Mouse (Mus musculus): ENCODE measurements around the gene Plekhs1.

Gene Plekhs1

GRCm38 (mm10) chr19:56461522-56462101, at the start of gene Plekhs1:
TSS of gene Plekhs1 (plus strand) at chr19:56461640.
- DNase-seq: peak; percentile 53 to 60

DNA sequence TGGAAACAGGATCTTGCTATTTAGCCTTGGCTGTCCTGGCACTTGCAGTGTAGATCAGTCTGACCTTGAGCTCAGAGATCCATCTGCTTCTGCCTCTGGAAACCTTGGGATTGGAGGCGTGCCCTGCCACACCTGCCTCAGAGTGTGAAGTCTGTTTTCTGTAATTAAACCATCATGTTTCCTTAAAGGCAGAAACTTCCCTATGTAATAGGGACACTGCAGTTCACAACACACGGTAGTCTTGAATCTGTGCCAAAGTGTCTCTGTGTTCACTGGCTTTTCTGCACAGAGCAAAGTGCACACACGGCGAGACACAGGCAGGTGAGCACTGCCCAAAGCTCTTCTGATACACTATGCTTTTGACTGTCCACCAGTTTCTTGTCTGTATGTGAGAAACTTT, 43.0 kb upstream of the Plekhs1 start:
- peak in 1 of 2 experiments; percentile 32 for DNase-seq

- DNase-seq: no peak
Measured at GRCm38 (mm10) chr19:56419452-56419851, 42.0 kb upstream of the Plekhs1 start.

- DNase-seq: no peak
Measured at GRCm38 (mm10) chr19:56420345-56420744, 41.1 kb upstream of the Plekhs1 start.

DNA sequence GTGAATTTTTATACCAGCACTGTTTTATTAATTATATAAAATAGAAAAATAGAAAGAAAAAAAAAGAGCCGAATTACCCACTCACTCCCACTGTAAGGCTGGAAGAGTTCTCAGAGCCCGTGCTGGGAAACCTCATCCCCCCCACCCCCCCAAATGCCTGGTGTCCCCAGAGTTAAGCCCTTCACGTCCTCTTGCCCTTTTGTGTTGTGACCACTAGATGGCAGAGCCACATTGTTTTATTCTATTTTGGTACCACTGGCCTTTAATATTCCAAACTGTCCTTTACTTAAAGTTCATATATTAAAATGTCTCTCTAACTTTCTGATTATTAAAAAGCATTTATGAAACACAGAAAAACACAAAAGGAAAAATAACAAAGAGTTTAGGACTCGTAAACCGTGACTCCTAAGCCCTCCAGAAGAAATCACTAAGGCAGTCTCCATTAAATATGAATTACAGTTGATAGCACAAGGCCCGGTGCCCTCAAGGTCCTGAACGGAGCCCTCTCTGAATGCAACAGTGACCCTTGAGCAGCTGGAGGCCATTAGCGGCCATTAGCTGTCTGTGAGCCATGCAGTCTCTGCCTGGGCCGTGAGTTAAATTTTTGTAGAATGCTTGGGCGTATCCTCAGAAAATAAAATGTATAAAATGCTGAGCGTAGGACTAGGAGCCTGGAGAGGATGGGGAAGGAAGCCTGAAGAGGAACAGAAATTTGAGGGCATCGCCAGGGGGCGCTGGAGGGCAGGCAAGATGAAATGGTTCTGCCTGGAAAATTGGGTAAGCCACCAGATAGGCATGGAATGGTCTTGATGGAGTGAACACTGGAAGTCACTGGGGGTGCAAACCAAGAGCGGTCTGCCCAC, 38.7 kb upstream of the Plekhs1 start:
- peak; percentile 87 to 96 for DNase-seq

DNA sequence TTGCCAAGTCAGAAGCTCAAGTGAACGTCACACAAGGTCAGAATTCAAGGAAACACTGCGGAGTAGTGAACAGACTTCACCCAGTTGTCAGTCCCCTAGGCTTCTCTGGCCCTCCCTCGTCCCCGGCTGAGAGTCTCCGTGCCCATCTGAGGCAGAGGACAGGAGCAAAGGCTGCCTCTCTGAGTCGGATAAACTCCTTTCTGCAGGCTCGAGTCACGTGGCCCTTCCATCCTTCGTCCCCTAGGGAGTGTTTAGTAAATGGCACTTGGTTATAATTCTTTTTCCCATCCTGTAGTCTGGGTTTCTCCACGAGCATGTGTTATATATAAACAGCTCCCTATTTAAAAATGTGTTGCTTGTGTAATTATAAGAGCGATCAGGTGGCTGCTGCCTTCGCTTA, 38.1 kb upstream of the Plekhs1 start:
- peak; percentile 56 to 71 for DNase-seq

GRCm38 (mm10) chr19:56424606-56425395, 36.6 kb upstream of the Plekhs1 start:
- peak; percentile 39 to 52 for DNase-seq

DNA sequence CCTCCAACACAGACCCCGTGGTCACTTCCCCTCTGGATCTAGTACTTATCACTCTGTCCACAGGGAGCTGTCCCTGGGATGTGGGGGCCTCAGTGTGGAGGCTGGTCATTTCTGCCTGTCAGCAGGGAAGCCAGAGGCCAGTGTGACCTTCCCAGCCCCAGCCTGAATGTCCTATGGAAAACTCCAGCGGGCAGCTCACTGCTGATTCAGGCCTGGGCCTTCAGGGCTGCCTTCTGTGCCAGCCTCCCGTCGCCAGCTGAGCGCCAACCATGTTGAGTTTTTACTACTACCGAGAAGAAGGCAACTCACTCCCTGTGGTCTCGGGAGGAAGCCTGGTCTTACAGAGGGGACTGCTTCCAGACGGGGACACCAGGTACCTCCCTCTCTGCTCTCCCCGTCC, 35.9 kb upstream of the Plekhs1 start:
- DNase-seq: peak; percentile 45 to 70

DNA sequence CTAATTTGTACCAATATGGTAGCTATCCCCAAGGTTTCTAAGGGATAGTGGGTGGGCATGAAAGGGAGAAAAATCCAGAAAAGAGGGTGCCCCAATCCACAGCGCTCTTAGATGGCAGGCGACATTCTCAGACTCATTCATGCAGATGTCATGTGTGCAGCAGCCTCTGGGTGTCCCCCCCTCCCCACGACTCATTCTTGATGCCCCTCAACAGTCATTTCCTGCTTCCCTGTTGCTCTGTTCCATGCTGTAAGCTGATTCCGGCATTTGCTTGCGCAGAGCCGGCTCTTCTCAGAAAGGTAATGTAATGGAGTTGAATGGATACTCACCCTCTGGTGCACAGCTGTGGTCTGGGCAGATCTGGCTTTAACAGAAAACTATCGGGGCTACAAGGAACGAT, 31.1 kb upstream of the Plekhs1 start:
- DNase-seq: no peak

GRCm38 (mm10) chr19:56432706-56433105, 28.7 kb upstream of the Plekhs1 start:
- DNase-seq: peak in 1 of 2 experiments; percentile 18

- no peak for DNase-seq
Measured at GRCm38 (mm10) chr19:56433581-56433980, 27.9 kb upstream of the Plekhs1 start.

DNA sequence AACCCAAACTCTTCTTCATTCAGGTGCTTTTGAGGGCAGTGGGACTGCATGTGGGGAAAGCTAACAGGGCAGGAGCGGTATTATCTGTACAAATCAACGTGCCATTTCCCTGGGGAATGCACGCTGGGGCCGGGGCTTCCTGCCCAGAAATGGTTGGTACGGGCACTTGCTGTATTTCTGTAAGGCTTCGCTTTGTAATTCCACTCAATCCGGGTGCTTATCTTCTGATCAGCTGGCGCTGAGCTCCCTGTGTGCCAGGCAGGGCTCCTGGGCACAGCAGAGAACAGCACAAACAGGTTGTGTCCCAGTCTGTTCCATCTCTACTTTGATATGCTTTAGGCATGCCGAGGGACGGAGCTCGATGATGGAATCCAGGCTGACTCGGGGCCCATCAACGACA, 25.1 kb upstream of the Plekhs1 start:
- peak in 1 of 2 experiments; percentile 55 for DNase-seq

DNA sequence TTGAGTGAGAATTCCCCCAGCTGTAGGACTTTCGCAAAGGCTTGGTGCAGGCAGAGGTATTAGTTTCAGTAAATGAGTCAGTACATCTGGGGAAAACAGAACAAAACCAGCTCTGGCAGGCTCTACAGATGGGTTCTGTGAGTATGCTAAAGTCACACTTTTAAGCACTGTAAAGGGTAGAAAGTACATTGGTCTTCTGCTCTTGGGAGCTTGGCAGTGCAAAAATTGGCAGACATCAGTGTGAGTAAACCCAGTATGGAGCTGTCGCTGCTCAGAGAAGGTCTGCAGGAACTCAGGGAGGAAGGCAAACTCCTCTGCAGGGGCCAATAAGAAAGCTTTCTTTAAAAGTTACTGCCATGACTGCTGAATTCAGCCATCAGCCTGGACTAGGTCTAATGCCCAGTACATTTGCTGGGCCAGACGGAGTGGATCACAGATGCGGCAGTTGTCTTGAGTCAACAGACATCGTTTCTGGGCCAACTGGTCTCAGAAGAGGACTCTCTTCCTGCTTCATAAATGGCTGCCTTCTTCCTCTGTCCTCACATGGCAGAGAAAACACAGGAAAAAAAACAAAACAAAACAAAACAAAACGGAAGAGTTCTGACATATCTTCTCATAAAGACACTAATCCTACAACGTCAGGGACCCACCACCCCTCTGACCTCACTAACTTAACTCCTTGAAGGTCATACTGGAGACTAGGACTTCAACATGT, 22.9 kb upstream of the Plekhs1 start:
- peak in 1 of 2 experiments; percentile 49 for DNase-seq

- DNase-seq: peak in 1 of 2 experiments; percentile 31
Measured at GRCm38 (mm10) chr19:56439072-56439434, 22.4 kb upstream of the Plekhs1 start.

DNA sequence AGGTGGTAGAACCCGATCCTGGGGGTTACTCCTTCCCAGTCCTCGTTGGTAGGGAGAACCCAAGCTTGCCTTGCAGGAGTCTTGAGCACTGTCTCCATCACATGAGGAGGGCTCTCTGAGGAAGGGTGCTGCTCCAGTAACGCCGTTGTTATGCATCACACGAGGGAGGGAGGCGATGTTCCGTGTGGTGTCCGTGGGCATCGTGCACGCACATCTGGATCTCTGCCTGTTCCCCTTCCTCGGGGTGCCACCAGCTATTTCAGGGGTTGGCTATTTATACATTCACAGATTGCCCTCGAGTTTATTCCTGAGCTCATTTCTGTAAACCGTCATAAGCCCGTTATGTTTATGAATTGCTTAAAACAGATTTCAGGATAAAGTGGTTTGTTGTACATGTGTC, 18.0 kb upstream of the Plekhs1 start:
- DNase-seq: no peak

DNA sequence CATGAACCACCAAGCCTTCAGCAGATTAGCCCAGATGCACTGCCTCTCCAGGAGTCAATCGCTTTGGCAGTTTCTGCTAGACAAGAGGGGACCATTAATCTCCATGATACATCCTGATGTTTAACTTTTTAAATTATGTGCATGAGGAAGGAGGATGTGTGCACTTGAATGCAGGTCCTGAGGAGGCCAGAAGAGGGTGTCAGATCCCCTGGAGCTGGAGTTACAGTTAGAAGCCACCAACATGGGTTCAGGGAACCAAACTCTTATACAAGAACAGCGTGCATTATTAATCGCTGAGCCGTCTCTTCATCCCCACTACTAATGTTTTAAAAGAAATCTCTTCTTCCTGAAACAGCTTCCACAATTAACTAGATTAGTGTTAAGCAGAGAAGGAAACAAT, 12.7 kb upstream of the Plekhs1 start:
- peak in 1 of 2 experiments; percentile 10 for DNase-seq

DNA sequence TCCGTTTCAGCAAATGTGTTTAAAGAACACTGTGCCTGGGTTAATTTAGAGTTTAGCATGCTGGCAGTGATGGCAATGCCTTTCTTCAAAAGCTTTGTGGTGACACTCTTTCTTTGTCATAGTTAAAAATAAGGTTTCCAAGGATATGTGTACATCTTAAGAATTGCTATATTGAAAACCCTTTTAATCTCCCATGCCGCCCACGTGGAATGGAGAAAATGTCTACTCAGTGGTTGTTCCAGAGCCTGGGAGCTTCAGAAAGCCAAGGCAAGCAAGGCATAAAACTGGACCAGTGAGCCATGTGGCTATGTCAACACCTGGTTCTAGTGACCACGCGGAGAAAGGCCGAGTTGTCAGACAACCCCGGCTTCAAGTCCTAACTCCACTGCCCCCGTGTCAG, 11.9 kb upstream of the Plekhs1 start:
- DNase-seq: no peak

- DNase-seq: no peak
Measured at GRCm38 (mm10) chr19:56450892-56451291, 10.5 kb upstream of the Plekhs1 start.

GRCm38 (mm10) chr19:56451867-56452266, 9.6 kb upstream of the Plekhs1 start:
- DNase-seq: peak in 1 of 2 experiments; percentile 14

DNA sequence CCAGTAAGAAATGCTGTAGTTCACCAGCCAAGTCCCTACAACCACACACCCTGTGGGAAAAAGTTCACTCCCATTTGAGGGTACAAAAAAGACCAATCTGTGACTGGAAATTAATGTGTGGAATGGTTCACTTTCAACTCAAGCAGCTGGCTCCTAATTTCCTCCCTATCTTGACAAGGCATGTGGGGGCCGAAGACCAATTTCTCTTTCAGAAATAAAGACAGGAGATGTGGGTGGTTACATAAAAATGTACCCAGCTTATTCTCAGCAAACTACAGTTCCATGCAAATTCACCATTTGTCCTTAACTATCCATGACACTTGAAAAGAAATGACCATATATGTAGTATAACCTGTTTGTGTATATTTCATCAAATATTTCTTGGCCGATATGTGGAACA, 9.0 kb upstream of the Plekhs1 start:
- no peak for DNase-seq

DNA sequence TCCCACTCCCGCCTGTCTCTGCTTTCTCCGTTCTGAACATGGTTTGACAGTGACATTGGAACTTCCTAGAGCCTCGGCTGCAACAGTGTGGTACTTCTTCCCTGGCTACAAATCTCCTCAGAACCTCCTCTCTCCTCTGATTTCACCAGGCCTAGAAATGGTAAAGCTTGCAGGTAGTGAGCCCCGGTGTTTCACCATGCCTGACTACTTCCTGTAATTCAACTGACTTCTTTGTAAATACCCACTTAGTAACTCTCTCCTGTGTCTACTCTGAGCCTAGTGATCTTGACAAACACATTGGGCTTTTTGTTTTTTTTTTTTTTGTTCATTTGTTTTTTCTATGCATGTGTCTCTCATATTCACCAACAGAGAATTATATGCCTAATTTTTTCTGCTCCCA, 6.6 kb upstream of the Plekhs1 start:
- no peak for DNase-seq

- peak in 1 of 2 experiments; percentile 19 for DNase-seq
Measured at GRCm38 (mm10) chr19:56455369-56455768, 6.1 kb upstream of the Plekhs1 start.

DNA sequence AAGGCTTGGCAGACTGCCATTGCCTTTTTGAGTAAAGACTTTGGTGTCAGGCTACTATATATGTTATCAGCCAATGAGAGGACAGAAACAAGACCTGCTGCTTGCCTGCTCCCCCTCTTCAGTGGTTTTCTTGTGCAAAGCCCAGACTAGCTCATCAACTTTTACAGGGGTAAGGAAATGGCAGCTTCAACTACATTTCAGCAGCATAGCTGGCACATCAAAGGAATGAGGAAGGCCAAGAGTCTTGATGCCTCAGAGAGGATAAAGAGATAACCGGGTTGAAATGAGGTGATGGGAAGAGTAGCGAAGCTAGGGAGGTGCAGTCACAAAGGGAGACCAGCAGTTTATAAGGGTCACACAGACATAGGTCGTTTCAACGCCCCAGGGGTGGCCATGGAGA, 3.9 kb upstream of the Plekhs1 start:
- peak in 1 of 2 experiments; percentile 20 for DNase-seq
